Mouse (Mus musculus): ENCODE measurements around the gene E2f1.

Gene E2f1

GRCm38 (mm10) chr2:154555235-154555634, 14.5 kb downstream of the E2f1 start:
- in situ Hi-C loops (cut with MboI; ENCODE audit: unreplicated experiment in 2 of 2), result no loop called here

GRCm38 (mm10) chr2:154552424-154552907, 17.2 kb downstream of the E2f1 start:
- in situ Hi-C loops (cut with MboI; ENCODE audit: unreplicated experiment in 2 of 2), result no loop called here

GRCm38 (mm10) chr2:154551927-154552326, 17.8 kb downstream of the E2f1 start:
- in situ Hi-C loops (cut with MboI; ENCODE audit: unreplicated experiment in 2 of 2), result no loop called here

GRCm38 (mm10) chr2:154551476-154551875, 18.2 kb downstream of the E2f1 start, which contains the start of gene Actl10:
Actl10 (plus strand) TSS chr2:154551776.
- in situ Hi-C loops (cut with MboI; ENCODE audit: unreplicated experiment in 2 of 2), result no loop called here

GRCm38 (mm10) chr2:154550937-154551336, 18.8 kb downstream of the E2f1 start:
- in situ Hi-C loops (cut with MboI; ENCODE audit: unreplicated experiment in 2 of 2), result no loop called here

- in situ Hi-C loops (cut with MboI; ENCODE audit: unreplicated experiment in 2 of 2), result no loop called here
These were observed 19.9 kb downstream of the E2f1 start for GRCm38 (mm10) chr2:154549886-154550189.

GRCm38 (mm10) chr2:154549127-154549885, 20.4 kb downstream of the E2f1 start:
- in situ Hi-C loops (cut with MboI; ENCODE audit: unreplicated experiment in 2 of 2), result no loop called here

GRCm38 (mm10) chr2:154548688-154549087, 21.0 kb downstream of the E2f1 start:
- in situ Hi-C loops (cut with MboI; ENCODE audit: unreplicated experiment in 2 of 2), result no loop called here

- in situ Hi-C loops (cut with MboI; ENCODE audit: unreplicated experiment in 2 of 2), result no loop called here
These were observed 23.0 kb downstream of the E2f1 start, which contains the start of gene 1700003F12Rik for GRCm38 (mm10) chr2:154546711-154547110. 1700003F12Rik (plus strand) TSS chr2:154547085.

- in situ Hi-C loops (cut with MboI; ENCODE audit: unreplicated experiment in 2 of 2), result loop anchor here in 1 of 2 experiments (5.0 kb wide), 1 partner anchor 126 kb away; no protein-coding TSS in a partner anchor
These were observed 25.9 kb downstream of the E2f1 start for GRCm38 (mm10) chr2:154543567-154544347.

GRCm38 (mm10) chr2:154541630-154542029, 28.1 kb downstream of the E2f1 start:
- in situ Hi-C loops (cut with MboI; ENCODE audit: unreplicated experiment in 2 of 2), result loop anchor here in 1 of 2 experiments (5.0 kb wide), 1 partner anchor 124 kb away; no protein-coding TSS in a partner anchor

GRCm38 (mm10) chr2:154539720-154540119, 30.0 kb downstream of the E2f1 start:
- in situ Hi-C loops (cut with MboI; ENCODE audit: unreplicated experiment in 2 of 2), result loop anchor here (5.0 kb wide), 2 partner anchors 43 to 122 kb away; no protein-coding TSS in a partner anchor

- in situ Hi-C loops (cut with MboI; ENCODE audit: unreplicated experiment in 2 of 2), result loop anchor here in 1 of 2 experiments (5.0 kb wide), 1 partner anchor 44 kb away; no protein-coding TSS in a partner anchor
These were observed 31.0 kb downstream of the E2f1 start for GRCm38 (mm10) chr2:154538710-154539109.

GRCm38 (mm10) chr2:154538310-154538709, 31.4 kb downstream of the E2f1 start:
- in situ Hi-C loops (cut with MboI; ENCODE audit: unreplicated experiment in 2 of 2), result loop anchor here in 1 of 2 experiments (5.0 kb wide), 1 partner anchor 44 kb away; no protein-coding TSS in a partner anchor

- in situ Hi-C loops (cut with MboI; ENCODE audit: unreplicated experiment in 2 of 2), result loop anchor here in 1 of 2 experiments (5.0 kb wide), 1 partner anchor 48 kb away; no protein-coding TSS in a partner anchor
These were observed 34.9 kb downstream of the E2f1 start for GRCm38 (mm10) chr2:154534704-154535270.

- in situ Hi-C loops (cut with MboI; ENCODE audit: unreplicated experiment in 2 of 2), result no loop called here
These were observed 36.8 kb downstream of the E2f1 start for GRCm38 (mm10) chr2:154532888-154533287.

- in situ Hi-C loops (cut with MboI; ENCODE audit: unreplicated experiment in 2 of 2), result no loop called here
These were observed 43.2 kb downstream of the E2f1 start for GRCm38 (mm10) chr2:154526531-154526930.

- in situ Hi-C loops (cut with MboI; ENCODE audit: unreplicated experiment in 2 of 2), result no loop called here
These were observed 44.4 kb downstream of the E2f1 start for GRCm38 (mm10) chr2:154525285-154525684.

GRCm38 (mm10) chr2:154522334-154522733, 47.4 kb downstream of the E2f1 start:
- in situ Hi-C loops (cut with MboI; ENCODE audit: unreplicated experiment in 2 of 2), result no loop called here

GRCm38 (mm10) chr2:154521449-154521848, 48.2 kb downstream of the E2f1 start:
- in situ Hi-C loops (cut with MboI; ENCODE audit: unreplicated experiment in 2 of 2), result no loop called here

GRCm38 (mm10) chr2:154517424-154517823, 52.3 kb downstream of the E2f1 start:
- in situ Hi-C loops (cut with MboI; ENCODE audit: unreplicated experiment in 2 of 2), result no loop called here
